Mouse (Mus musculus): ENCODE results near the gene Dock11.

Gene Dock11

DNA sequence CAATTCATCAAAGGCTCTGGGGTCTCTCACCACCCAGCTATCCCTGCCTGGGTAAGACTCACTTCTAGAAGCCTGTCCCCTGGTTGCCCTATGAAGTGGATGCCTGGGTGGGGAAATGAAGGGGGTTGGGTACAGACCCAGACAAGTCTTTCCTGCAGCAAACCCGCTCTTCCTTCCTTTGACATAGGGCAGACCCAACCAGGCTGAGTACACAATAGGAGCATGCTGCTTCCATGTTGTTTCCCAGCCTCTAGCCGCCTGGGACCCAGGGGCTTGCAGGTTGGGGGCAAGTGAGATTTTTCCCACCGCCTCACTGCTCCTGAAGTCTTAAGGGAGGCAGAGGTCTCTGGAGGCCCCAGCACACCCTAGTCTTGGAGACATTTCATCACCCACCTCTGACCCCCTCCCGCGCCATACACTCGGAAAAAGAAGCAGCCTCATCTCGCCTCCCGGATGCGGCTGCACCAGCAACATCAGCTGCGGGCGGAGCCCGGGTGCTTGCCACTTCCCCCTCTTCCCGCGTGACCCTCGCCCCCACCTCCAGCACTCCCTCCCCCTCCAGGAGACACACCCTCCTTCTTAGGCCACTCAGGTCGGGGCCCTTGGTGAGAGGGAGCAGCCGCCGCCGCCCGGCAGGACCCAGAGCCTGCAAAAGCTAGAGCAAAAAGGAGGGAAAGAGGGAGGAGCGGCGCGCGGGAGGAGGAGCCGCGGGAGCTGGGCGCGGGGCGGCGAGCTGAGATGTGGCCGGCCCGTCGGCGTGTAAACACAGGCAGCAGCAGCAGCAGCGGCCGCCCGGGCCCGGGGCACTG lies at the start of gene Dock11:
Gene Dock11 (plus strand): TSS at position 746 of the 809 bp plus-strand sequence.
- peak; percentile 78 for DNase-seq (ENCODE audit: extremely low spot score)

- DNase-seq (ENCODE audit: extremely low spot score): no peak
Measured at GRCm38 (mm10) chrX:35879703-35880102, 8.9 kb upstream of the Dock11 start.

DNA sequence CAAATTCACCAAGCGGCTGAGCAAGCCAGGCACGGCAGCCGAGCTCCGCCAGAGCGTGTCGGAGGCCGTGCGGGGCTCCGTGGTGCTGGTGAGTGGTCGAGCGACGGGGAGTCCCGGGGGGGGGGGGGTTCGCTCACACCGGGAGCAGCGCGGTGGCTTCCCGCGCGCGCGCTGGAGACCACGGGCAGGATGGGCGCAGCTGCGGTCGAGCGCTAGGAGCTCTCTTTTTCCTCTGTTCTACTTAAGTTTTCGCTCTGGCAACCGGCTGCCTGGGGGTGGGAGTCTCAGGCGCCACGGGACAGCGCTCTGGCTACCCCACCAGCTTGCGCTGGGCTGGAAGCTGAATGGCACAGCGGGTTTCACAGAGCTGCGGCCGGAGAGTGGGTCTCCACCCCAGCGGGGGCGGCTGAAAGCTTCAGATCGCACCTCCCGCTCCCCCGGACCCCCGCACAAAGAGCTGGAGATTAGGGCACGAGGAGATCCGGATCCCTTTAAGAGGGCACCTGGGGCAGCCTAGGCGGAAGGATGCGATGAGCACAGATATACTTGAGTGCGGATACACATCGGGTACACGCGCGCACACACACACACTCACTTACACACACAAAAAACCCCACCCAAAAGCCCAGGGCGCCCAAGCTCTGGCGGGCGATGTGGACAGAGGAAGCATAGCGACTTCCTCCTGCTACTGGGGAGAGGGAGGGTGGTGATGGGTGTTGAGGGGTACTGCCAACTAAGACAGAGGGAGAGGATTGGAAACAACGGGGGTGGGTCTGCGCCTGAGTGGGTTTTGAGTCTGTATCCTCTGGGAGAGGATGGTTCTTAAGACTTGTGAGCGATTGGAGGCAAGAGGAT lies 540 bp downstream of the Dock11 start:
- peak; percentile 28 for DNase-seq (ENCODE audit: extremely low spot score)

- DNase-seq (ENCODE audit: extremely low spot score): peak; percentile 6
Measured at GRCm38 (mm10) chrX:35889800-35890106, 1.1 kb downstream of the Dock11 start.

GRCm38 (mm10) chrX:35891534-35892125 lies 3.0 kb downstream of the Dock11 start:
- DNase-seq (ENCODE audit: extremely low spot score): no peak

DNA sequence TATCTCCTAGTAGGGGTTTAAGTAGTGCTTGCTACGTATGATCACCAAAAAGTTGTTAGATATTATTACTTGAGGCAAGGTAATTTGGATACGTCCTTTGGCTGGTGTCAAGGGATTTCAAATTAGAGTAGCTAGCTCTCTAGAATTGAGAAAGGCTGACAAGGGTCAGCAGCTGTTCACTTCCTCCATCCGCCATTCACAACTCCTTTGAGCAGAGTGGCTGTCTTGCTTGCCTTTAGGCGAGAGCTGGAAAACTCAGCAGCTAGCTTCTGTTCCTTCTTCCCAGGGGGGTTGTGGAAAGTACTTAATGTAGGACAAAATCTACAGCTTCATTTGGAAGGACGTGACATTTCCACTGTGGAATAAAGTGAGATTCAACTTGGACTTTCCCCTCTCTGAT lies 3.7 kb downstream of the Dock11 start:
- DNase-seq (ENCODE audit: extremely low spot score): no peak

DNA sequence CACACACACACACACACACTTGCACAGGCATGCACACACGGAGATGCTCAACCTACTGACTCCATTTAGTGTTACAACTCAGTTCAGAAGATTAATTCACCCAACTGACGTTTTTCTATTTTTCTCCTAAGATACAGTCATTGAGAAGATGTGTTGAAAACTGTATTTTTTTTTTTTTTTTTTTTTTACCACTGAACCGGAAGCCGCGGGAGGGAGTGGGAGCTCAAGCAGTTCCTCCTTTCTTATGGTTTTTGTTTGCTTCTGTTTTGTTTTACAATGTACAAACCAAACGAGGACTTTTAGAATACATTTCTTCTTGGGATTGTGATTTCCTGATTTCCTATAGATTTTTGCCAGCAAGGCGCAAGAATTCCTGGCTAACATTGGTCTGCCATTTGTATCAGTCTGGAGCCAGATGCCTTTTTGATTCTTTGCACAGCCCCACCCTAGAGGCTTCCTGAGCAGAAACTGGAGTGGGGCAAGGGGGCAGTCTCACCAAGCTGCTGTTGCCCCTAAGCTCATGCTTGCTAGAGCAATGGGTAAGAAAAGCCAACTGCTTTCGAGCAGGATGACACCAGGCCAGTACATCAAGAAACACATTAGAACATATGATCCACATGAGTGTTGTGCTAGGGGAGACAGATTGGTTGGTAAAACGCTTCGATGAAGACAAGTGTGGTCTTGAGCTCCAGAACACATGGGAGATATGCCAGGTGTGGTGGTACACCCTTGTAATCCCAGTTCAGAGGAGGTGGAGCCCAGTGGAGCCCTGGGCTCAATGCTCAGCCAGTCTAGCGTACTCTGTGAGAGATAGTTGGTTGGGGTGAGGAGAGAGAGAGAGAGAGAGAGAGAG lies 9.2 kb downstream of the Dock11 start:
- DNase-seq (ENCODE audit: extremely low spot score): no peak

- DNase-seq (ENCODE audit: extremely low spot score): no peak
Measured at GRCm38 (mm10) chrX:35898501-35898766, 9.8 kb downstream of the Dock11 start.

GRCm38 (mm10) chrX:35904352-35904751 lies 15.7 kb downstream of the Dock11 start:
- no peak for DNase-seq (ENCODE audit: extremely low spot score)

DNA sequence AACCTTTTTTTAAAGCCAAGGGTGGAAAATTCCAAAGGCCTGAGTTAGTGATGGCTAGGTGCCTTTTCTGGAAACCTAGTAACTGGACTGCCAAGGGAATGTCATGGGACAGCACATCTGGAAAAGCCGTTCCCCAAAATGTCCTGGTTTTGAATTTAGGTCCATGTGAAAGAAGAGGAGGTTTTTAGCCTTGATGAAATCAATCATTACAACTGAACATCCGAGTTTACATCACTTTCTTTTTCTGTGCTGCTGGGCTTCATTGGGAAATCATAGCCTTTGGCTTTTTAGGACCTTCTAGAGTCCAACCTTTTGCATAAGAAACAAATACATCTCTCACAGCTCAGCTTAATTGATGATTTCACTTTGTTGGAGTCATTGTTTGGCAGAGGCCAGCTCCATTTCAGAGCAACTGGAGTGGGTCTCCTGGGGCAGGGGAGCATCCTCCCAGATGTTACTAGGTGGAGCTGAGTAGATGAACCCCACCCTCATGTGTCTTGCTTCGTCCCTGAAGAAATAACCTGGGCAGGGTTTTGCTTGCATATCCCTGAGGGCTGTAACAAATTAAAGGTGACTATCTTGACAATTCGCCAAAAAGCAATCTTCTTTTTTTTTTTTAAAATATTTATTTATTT lies 18.2 kb downstream of the Dock11 start:
- DNase-seq (ENCODE audit: extremely low spot score): no peak

DNA sequence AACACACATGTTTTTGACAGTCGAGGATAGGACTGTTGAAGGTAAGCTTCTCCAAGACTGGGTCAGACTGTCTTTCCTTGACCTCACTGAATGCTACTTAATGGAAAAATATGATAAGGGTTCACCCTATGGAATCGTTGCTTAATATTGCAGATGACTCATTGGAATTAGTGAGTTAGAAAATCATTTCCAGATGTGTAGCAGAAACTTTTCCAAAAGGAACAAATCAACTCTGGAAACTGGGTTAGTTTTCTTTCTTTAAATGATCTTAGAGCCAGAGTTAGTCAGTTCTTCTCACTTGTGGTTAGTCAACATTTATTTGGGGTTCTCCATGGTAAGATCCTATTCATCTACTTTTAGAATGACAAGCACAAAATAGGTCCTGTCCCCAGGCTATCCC lies 30.9 kb downstream of the Dock11 start:
- no peak for DNase-seq (ENCODE audit: extremely low spot score)

DNA sequence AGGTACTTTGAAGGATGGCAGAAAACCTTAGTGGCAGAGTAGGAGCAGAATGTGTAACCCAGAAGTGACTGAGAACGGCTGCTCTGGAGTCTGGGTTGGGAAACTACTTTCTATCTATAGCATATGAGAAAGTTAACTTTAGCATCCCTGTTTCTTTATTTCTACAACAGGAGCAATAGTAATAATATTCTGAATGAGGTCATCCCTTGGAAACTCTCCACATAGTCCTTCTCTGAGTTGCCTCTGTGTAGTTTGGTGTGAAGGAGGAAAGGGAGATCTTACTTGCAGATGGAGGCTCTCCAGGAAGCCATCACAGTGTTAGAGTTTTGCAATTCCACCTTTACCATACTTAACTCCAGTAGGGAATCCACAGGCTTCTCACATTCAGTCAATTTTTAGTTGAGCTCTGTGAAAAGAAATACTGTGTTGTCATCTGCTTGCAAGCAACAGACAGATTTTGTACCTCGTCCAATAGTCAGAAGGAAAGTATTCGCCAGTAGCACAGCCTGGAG lies 31.5 kb downstream of the Dock11 start:
- no peak for DNase-seq (ENCODE audit: extremely low spot score)

DNA sequence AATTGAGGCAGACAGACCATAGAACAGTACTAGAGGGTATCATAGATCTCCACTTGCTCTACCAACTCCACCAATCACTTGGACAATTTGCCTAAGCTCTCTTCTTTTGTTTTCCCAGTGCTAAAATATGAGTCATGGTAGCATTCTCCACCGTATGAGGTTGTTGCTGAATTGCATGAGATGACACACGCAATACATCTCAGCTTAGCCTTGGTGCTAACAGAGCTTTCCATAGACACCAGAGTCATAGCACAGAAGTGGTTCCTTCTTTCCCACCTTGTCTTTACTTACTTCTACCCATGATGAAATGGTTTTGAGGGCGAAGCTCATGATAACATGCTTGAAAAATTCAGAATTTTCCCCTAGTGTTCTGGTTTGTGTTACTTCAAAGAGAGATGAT lies 33.3 kb downstream of the Dock11 start:
- no peak for DNase-seq (ENCODE audit: extremely low spot score)

DNA sequence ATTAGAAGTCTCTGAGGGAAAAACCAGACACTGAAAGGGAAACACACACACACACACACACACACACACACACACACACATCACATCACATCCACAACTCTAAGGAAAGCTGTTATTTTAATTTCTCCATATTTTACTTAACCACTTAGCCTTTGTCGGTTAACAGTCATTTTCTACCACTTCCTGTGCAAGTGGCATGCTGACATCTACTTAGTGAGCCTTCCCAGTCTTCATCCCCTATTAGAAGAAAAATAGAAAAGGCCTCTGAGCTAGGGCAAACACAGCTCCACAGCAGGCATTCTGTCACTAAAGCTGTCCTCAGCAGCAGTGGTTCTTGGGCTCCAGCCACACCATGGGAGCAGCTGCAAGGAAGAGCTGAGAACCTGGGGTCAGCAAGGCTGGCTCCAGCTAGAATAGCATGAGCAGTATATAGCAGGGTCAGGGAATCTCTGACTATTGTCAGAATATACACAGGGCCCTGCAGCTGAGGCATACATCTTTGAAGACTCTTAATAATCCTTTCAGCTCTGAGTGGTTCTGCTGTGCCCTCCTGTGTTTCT lies 36.2 kb downstream of the Dock11 start:
- no peak for DNase-seq (ENCODE audit: extremely low spot score)

DNA sequence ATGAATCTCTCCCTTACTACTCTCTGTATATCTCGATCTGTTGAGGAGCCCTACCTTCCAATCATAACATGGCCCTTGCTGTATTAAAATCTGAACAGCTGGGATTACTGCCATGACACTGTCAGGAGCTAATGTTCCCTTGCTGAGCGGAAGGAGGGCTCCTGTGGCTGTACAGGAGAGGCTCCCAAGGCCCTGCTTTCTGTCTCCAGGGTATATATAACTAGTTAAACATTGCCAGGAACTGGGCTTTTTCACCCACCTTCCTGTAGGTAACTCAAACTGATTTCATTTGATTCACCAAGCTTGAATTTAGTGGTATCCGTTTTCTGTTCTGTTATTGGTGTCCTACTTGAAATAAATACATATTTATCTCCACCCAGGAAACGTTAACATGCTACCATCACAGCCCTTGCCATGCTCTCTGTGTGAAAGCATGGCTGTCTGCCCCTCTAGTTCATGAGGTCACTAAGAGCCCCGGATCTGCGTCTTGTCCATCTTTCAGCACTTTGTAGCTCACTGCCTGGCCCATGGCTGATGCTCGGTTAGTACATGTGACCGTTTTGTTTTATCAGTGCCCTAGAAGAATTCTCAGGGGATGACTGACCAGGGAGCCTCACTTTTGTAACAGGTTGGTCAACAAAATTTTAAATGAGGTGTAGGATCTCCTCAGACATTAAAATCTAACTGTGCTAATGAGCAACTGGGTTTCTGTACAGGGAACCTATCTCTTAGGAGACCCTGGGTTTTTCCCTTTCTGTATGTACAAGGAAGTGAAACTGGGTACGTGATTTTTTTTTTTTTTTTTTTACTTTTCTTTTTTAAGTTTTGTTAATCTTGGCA lies 41.7 kb downstream of the Dock11 start:
- no peak for DNase-seq (ENCODE audit: extremely low spot score)

- DNase-seq (ENCODE audit: extremely low spot score): no peak
Measured at GRCm38 (mm10) chrX:35930934-35931406, 42.3 kb downstream of the Dock11 start.

- no peak for DNase-seq (ENCODE audit: extremely low spot score)
Measured at GRCm38 (mm10) chrX:35931945-35932344, 43.3 kb downstream of the Dock11 start.

GRCm38 (mm10) chrX:35932952-35933351 lies 44.3 kb downstream of the Dock11 start:
- DNase-seq (ENCODE audit: extremely low spot score): no peak

DNA sequence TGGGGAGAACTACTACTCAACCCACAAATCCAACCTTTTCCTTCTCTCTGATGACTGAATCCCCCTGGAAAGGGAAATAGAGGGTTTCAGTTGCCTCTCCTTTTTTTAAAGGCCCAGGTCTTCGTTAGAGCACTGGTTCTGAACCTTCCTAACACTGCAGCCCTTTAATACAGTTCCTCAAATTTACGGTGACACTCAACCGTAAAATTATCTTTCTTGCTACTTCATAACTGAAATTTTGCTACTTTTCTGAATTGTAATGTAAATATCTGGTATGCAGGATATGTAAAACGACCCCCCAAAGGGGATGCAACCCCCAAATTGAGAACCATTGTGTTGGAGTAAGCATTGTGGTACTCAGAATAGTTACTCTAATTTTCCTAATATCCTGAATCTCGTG lies 49.5 kb downstream of the Dock11 start:
- DNase-seq (ENCODE audit: extremely low spot score): no peak

- no peak for DNase-seq (ENCODE audit: extremely low spot score)
Measured at GRCm38 (mm10) chrX:35946394-35946793, 57.8 kb downstream of the Dock11 start.

Measured in embryo, embryonic 9.5 days (tissue).